Mouse (Mus musculus): Measurements from ENCODE around the gene Flvcr1.
"Not testable (repeated sequence)": the region's sequence is repeated elsewhere in the genome, so short reads cannot be mapped to it uniquely, and the experiment has no call there.

The Flvcr1 gene

DNA sequence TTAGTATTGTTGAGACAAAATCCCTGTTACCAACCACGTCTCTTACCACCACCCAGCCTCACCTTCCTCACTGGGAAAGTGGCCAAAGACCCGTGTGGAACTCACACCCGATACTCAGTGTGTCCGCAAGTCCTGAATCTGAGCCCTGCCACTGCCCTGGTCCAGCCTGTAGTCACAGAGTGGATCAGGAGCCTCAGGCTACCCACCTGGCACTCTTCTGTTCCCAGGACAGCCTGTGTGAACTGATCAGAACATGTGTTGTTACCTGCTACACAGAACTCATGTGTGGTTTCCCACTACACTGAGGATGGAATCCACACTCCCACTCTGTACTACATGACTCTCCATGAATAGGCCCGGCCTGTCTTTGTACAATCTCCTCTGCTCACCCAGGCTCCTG lies 16.1 kb upstream of the Flvcr1 start:
- in situ Hi-C loops (cut with MboI, MseI): no loop called here

DNA sequence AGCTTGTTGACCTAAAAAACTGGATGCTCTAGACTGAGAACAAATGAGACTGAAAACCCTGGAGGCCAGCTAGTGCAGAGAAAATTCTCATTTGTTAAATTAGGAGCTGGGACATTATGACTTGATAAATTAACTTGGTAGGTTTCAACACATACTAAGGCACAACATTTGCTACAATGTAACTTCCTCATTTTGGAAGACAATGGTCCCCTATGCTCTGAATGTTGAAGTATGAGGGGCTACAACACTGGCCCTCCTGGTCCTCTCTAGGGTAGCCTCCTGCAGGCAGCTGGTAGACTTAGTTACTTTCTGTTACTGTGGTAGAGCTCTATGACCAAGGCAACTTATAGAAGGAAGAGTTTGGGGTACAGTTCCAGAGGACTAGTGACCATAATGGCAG lies 15.4 kb upstream of the Flvcr1 start:
- in situ Hi-C loops (cut with MboI, MseI): no loop called here

GRCm38 (mm10) chr1:191037999-191038398 lies 12.0 kb upstream of the Flvcr1 start:
- in situ Hi-C loops (cut with MboI, MseI): no loop called here

- in situ Hi-C loops (cut with MboI, MseI): no loop called here
Measured at GRCm38 (mm10) chr1:191036554-191037334, 10.8 kb upstream of the Flvcr1 start, which contains the start of gene Spata45. Gene Spata45, plus strand, starts transcription at chr1:191036639.

- in situ Hi-C loops (cut with MboI, MseI): no loop called here
Measured at GRCm38 (mm10) chr1:191035649-191036048, 9.7 kb upstream of the Flvcr1 start.

DNA sequence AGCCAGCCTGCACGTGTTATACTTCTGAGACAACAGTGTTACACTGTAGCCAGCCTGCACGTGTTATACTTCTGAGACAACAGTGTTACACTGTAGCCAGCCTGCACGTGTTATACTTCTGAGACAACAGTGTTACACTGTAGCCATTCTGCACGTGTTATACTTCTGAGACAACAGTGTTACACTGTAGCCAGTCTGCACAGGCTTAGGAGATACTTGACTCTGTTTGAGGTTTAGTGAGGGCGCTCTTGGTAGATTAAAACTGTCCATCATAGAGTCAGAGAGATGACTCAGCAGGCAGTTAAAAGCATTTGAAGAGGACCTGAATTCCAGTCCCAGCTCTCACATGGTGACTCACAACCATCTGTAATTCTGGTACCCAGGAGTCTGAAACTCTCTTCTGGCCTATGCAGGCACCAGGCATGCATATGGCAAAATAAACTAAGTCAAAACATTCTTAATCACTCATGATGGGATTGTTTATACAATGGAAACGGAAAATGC lies 5.0 kb upstream of the Flvcr1 start:
- in situ Hi-C loops (cut with MboI, MseI): not testable (repeated sequence)

DNA sequence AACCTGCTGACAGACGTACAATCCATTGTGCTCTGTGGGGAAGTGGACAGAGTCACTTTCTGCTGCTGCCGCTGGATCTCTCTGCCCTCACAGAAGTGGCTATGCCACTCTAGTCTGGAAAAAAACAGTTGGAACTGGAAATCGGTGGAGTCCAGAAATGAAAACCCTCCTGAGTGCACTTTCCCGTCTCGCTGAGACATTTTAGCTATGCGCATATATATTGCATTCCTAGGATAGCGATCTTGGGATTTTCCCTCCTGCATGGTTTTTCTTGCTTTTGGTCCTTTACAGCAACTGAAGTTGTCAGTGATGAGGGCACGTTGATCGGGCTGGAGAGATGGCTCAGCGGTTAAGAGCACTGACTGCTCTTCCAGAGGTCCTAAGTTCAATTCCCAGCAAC lies 4.2 kb upstream of the Flvcr1 start:
- in situ Hi-C loops (cut with MboI, MseI): no loop called here

DNA sequence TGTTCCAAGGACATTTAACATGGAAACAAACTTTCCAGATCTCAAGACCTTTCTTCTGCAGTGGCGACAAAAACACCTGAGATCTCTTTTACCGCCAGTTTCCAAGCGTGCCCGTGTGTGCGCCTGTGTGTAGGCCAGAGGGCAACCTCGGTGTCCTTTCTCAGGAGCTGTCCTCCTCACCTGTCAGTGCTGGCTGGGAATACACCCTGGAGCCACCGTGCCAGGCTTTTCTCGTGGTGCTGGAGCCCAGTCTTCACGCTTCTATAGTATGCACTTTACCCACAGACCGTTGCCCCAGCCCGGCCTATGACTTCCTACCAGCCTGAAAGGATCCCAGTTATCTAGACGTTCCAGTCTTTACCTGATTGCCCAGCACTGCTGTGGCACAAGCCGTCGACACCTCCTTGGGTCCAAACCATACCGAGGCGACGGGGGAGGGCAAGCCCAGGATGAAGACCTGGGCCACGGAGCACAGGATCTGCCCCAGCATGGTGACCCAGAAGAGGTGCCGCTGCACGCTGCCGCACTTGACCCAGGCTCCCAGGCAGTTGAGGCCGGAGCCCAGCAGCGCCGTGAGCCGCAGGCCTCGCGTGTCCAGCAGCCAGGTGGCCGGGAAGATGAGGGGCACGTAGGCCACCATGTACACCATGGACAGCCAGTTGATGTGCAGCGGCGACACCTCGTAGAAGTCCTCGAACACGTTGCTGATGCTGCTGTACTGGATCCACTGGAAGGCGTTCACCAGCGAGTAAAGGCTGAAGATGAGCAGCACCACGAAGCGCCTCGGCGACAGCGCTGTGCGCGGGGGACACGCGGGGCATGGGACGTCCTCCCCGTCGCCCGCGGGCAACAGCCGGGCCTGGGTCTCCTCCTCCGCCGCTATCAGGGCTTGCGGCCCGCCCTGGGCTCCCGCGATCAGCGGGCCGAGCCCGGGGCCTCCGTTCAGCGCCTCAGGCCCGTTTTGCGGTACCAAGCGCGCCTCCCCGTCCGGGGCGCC lies 644 bp downstream of the Flvcr1 start:
- in situ Hi-C loops (cut with MboI, MseI): loop anchor here (5.0 kb wide), 1 partner anchor 37 kb away; the partner anchor contains the start of genes Nsl1 and Tatdn3

DNA sequence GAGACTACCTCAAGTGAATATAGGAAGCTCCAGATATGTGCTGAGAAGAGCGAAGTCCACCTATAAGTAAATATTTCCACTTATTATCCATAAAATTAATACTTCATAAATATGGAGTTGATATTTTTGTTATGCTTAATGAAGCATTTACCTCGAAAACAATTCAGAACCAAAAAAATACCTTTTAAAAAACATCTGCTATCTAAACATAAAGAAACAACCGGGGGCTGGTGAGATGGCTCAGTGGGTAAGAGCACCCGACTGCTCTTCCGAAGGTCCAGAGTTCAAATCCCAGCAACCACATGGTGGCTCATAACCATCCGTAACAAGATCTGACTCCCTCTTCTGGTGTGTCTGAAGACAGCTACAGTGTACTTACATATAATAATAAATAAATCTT lies 2.2 kb downstream of the Flvcr1 start:
- in situ Hi-C loops (cut with MboI, MseI): not testable (repeated sequence)

DNA sequence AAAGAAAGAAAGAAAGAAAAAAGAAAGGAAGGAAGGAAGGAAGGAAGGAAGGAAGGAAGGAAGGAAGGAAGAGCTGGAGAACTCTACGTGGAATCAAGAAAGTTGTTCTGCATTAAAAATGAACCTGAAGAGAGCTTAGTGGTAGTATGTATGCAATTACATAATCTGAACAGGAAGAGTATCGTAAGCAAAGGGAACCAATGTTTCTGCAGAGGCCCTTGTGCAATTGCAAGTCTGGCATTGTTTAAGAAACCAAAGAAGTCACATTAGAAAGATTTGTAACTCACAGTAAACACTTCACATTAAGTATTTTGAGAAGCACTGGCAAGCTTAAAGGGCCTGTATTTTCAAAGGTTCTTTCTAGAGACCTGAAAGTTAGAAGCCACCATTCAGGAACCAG lies 2.8 kb downstream of the Flvcr1 start:
- in situ Hi-C loops (cut with MboI, MseI): no loop called here

DNA sequence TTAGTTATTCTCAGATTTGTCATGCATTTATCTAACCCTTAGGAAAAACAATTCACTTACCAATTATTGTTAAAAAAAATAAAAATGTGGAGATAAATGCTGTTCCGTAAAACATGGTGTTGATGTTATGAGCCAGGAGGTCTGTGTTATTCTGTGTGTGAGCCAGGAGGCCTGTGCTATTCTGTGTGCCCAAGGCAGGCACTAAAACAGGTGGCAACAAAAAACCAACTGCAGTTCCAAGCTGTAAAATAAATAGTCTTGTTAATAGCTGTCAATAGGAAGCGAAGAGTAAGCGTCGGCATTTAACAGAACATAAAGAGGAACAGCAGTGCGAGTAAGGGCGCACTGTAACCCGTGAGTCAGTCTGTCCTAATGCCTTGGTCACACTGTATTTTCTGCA lies 4.9 kb downstream of the Flvcr1 start:
- in situ Hi-C loops (cut with MboI, MseI): no loop called here

- in situ Hi-C loops (cut with MboI, MseI): no loop called here
Measured at GRCm38 (mm10) chr1:191020217-191020924, 5.6 kb downstream of the Flvcr1 start.

GRCm38 (mm10) chr1:191019803-191020202 lies 6.2 kb downstream of the Flvcr1 start:
- in situ Hi-C loops (cut with MboI, MseI): no loop called here

DNA sequence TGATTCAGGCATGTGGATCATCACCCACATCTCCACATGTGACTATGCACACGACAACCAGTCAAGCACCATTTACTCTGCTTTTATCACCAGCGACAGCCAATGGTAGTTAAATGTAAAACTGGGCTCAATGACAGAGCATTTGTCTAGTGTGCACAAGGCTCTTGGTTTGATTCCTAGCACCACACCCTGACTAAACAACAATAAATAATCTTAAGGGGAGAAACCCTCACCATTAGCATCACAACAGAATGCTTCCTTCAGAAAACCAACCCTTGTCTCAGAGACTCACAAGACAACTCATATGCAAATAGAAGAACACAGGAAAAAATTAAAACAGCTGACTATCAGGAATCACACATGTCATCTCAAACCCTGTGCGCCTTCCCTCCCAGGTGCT lies 11.7 kb downstream of the Flvcr1 start:
- in situ Hi-C loops (cut with MboI, MseI): no loop called here

GRCm38 (mm10) chr1:191008707-191009106 lies 17.3 kb downstream of the Flvcr1 start:
- in situ Hi-C loops (cut with MboI, MseI): loop anchor here (5.0 kb wide), 1 partner anchor 69 kb away; no protein-coding TSS in a partner anchor

GRCm38 (mm10) chr1:191002201-191002600 lies 23.8 kb downstream of the Flvcr1 start:
- in situ Hi-C loops (cut with MboI, MseI): no loop called here

DNA sequence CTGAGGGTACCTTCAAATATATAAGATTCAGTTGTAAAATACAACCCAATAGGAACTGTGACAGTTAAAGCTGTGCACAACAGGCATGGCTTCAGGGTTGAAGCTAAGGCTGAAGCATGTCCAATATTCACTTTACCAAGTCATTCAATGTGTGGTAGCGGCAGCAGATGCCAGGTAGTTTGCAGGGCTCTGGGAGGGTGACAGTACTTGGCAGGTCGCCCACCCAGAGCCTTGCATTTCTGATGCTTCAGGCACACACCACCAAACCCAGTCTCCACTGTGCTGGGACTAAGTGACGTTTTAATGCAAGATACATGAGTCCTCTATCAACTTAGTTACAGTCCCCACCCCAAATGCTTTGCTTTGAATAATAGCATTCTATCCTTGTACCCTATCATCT lies 25.3 kb downstream of the Flvcr1 start:
- in situ Hi-C loops (cut with MboI, MseI): no loop called here

- in situ Hi-C loops (cut with MboI, MseI): no loop called here
Measured at GRCm38 (mm10) chr1:190998027-190998426, 27.9 kb downstream of the Flvcr1 start.

DNA sequence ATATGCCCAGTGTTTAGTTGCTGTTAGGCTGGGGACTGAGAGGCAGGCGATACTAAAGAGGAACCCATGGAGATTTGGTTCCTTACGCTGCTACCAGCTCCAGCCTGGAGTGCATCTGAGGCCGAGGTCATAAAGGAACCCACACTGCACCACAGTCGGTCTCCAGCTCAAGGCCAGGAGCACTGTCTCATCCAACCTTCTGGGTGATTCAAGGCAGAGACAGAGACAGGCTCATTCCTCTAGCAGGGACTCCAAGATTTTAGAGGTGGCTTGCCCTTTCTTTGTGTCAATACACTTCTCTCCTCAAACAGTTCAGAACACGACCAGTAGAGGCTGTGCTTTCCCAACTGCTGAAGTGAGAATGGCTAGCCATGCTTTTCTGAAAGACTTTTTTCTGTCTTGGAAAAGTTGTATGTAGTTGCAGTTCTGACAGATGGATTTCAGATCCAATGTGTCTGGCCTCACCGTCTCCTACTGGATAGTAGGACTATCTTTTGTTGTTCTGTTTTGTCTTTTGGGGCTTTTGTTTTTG lies 29.5 kb downstream of the Flvcr1 start:
- in situ Hi-C loops (cut with MboI, MseI): no loop called here

DNA sequence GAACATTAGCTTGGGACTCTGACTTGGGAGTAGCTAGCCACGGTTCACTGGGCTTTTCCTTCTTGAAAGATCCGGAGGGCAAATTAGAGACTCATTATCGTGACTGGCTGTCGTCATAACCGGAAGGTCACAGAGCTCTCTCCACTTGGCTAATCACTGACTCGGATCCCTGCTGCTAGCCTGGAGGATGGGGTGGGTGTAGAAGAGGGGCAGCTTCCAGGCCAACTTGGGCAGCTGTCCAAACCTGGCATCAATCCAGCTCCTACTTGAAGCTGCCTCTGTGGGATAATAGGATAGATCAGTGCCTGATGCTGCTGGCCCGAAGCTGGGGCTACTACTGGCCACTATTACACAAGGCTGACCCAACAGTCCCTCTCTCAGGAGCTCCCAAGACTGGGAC lies 30.4 kb downstream of the Flvcr1 start:
- in situ Hi-C loops (cut with MboI, MseI): no loop called here

DNA sequence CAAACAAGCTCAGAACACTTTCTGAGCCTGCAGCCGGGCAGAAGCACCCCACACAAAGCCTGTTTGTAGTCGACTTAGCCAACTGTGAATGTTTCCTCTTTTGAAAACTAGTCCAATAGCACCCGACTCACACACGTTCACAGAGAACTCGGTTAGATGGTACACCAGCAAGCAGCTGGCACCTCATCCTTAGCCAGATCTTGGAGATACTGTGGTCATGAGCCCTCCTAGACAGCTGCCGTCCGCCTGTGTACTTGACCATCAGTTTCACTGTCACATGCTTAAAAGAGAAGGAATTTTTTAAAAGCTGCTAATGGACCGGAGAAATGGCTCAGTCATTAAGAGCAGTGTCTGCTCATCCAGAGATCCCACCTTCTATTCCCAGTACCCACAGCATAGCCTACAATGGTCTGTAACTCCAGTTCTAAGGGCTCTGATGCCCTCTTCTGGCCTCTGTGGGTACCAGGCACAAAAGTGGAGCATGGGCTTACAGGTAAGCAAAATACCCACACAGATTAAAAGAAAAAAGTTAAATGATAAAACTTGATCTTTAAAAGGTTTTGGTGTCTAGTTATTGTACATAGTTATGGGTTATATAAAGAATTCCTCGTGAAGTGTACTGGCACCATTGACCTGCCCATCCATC lies 36.4 kb downstream of the Flvcr1 start:
- in situ Hi-C loops (cut with MboI, MseI): loop anchor here (5.0 kb wide), 1 partner anchor 47 kb away; no protein-coding TSS in a partner anchor

Data from regulatory T cell (primary cell).